Mouse (Mus musculus) hindbrain, embryonic 14.5 days (tissue): ENCODE data around the gene Gpd1. TPM values are rescaled to one million over a fixed set of nuclear protein-coding genes. Genes with fewer than 3 reads are reported as not detected.
"Not testable (repeated sequence)": the region's sequence is repeated elsewhere in the genome, so short reads cannot be mapped to it uniquely, and the experiment has no call there.

ENCODE experiments used
- ATAC-seq: fragments of 200-750 bp; cut with Nextera tagmentation; 2 replicates; pipeline ENCODE4 v1.8.0; 2017; ENCODE audit warnings: moderate number of reproducible peaks, mild to moderate bottlenecking, moderate TSS enrichment, moderate library complexity; ENCODE audit not compliant: low FRiP score
- DNase-seq: peaks from one replicate; pipeline ENCODE4 v3.0.0-alpha.2; 2015; ENCODE audit warnings: low spot score
- H3K27ac ChIP-seq: fragments of 300-500 bp; sonication (generic); 2 replicates; pipeline ENCODE4 v1.5.1; 2014; ENCODE audit warnings: mild to moderate bottlenecking, moderate library complexity
- H3K27me3 ChIP-seq: fragments of 300-500 bp; sonication (generic); 2 replicates; pipeline ENCODE4 v1.6.1; 2014; ENCODE audit warnings: mild to moderate bottlenecking, low read length, mixed read lengths; ENCODE audit not compliant: control insufficient read depth, insufficient read depth
- H3K36me3 ChIP-seq: fragments of 300-500 bp; sonication (generic); replicated peaks from 2 replicates; pipeline ENCODE4 v1.6.1; 2014; ENCODE audit not compliant: control insufficient read depth, insufficient read depth
- H3K4me1 ChIP-seq: fragments of 300-500 bp; sonication (generic); replicated peaks from 2 replicates; pipeline ENCODE4 v1.6.1; 2014; ENCODE audit warnings: antibody characterized with exemption, low read length, mixed read lengths; ENCODE audit not compliant: control insufficient read depth, insufficient read depth
- H3K4me2 ChIP-seq: fragments of 300-500 bp; sonication (generic); replicated peaks from 2 replicates; pipeline ENCODE4 v1.6.1; 2014; ENCODE audit warnings: mild to moderate bottlenecking, moderate library complexity
- H3K4me3 ChIP-seq: fragments of 300-500 bp; sonication (generic); replicated peaks from 2 replicates; pipeline ENCODE4 v1.5.1; 2014; ENCODE audit warnings: mild to moderate bottlenecking, low read length
- H3K9ac ChIP-seq: fragments of 300-500 bp; sonication (generic); 2 replicates; pipeline ENCODE4 v1.6.1; 2014
- H3K9me3 ChIP-seq: fragments of 300-500 bp; sonication (generic); 2 replicates; pipeline ENCODE4 v1.6.1; 2016; ENCODE audit warnings: low read length; ENCODE audit not compliant: control insufficient read depth
- WGBS: fragments of 180-500 bp; shearing (Covaris S2); extraction: QIAGEN DNeasy Blood & Tissue Kit; methylation state at CpG from one replicate; pipeline ENCODE4 v1.1.7; 2014; 5-methylcytosine and 5-hydroxymethylcytosine counted together
- polyA plus RNA-seq: library from polyadenylated mRNA; unstranded; fragments of >200 nt; fragmentation: Nextera tagmentation; extraction: Ambion mirVana; gene quantifications from 2 replicates; pipeline ENCODE4 v1.2.1, GENCODE M21; 2014

The Gpd1 gene
- polyA plus RNA-seq, 1 experiment from 2014 or later = 2.0 TPM

DNA sequence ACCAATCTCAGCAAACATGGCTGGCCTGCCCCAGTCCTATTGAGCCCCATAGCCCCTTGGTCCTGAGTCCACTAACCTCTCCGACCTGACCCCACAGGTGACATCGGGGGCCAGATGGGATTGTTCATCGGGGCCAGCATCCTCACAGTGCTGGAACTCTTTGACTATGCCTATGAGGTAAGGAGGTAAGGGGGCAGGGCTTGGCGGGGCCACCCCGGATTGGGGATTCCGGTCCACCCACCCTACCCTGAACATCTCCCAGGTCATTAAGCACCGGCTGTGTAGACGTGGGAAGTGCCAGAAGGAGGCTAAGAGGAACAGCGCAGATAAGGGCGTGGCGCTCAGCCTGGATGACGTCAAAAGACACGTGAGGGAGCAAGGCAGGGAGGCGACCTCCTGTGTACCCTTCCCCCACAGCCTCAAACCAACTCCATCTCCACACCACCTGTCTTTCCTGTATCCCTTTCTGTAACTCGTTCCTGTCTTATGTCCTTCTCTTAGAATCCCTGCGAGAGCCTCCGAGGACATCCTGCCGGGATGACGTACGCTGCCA is 18.7 kb upstream of the Gpd1 start:
- H3K4me1 ChIP-seq = peaks cover 10% of the 10 kb centered on the region
- H3K27ac ChIP-seq = no peak overlapping the region
- ATAC-seq = no peak
- WGBS = 44% methylated on average over 20 of the region's 20 CpGs
- H3K36me3 ChIP-seq = peaks cover 68% of the 10 kb centered on the region
- H3K27me3 ChIP-seq = no peaks in the 10 kb centered on the region
- H3K9ac ChIP-seq = no peak overlapping the region; the same call in 1 of the 2 replicates
- H3K4me3 ChIP-seq = no peak overlapping the region
- H3K9me3 ChIP-seq = no peaks in the 10 kb centered on the region
- H3K4me2 ChIP-seq = no peak overlapping the region
- no peak for DNase-seq

DNA sequence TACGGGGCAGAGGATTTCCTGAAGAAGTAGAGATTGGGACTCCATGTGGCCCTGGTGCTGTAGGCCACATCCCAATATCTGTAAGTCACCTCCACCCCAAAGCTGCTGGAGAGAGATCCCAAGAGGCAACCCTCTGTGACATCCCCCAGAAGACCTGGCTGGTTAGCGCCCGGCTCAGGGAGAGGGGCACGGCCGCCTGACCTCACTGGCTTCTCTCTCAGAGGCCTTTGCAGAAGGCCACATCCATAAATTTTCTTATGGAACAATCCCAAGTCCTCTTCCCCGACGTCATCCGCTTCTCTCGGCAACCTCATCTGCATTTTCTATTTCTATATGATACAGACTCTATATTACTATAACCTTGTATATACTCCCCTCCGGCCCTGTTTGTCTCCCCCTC is 17.6 kb upstream of the Gpd1 start:
- H3K9ac ChIP-seq = no peak overlapping the region
- ATAC-seq = no peak
- WGBS = 84% methylated on average over 10 of the region's 10 CpGs
- H3K4me2 ChIP-seq = no peak overlapping the region
- peaks cover 21% of the 10 kb centered on the region for H3K4me1 ChIP-seq
- H3K4me3 ChIP-seq = no peak overlapping the region
- H3K9me3 ChIP-seq = no peaks in the 10 kb centered on the region
- peaks cover 76% of the 10 kb centered on the region for H3K36me3 ChIP-seq
- DNase-seq = no peak
- H3K27me3 ChIP-seq = no peaks in the 10 kb centered on the region
- no peak overlapping the region for H3K27ac ChIP-seq

DNA sequence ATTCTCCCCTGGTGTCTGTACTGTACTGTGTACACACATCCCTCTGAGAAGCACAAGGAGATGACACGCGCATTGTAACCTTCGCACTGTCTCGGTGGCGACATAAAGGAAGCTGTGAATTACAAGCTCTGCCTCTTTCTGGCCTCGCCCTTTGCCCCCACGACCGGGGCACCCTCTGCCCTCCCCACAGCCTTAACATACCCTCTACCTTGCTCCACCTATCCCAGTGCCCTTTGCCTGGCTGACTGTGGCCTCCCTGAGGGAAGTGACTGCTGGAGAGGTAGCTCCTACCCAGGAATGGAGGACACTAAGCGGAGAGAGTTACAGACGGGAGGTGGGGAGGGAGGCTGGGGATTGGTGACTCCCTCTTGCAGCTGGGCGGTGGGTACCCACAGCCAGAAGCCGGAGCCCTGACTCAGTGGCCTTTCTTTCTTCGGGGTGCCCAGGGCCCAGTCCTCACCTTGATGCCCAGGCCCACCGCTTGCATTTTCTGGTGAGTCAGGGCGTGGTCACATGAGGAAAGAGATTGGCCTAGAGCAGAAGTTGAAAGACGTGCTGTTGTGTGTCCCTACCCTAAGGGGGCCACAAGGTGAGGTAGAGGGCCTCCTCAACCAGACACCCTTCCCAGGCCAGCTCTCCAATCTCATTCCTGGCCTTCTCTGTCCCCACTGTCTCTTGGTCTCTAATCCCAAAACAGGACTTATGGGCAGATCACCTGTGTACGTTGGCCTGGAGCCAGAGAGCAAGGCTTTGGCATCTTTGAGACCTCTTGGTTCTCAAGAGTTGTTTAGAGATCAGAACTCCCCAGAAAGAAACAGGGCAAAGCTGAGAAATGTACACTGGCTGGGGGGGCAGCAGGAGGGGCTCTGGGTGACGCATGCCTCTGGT is 16.9 kb upstream of the Gpd1 start:
- H3K4me2 ChIP-seq = no peak overlapping the region
- WGBS = 90% methylated on average over 18 of the region's 18 CpGs
- no peak overlapping the region for H3K9ac ChIP-seq
- ATAC-seq = no peak
- H3K27ac ChIP-seq = no peak overlapping the region
- H3K36me3 ChIP-seq = peaks cover 75% of the 10 kb centered on the region
- no peaks in the 10 kb centered on the region for H3K27me3 ChIP-seq
- DNase-seq = no peak
- peaks cover 24% of the 10 kb centered on the region for H3K4me1 ChIP-seq
- H3K9me3 ChIP-seq = no peaks in the 10 kb centered on the region
- H3K4me3 ChIP-seq = no peak overlapping the region

DNA sequence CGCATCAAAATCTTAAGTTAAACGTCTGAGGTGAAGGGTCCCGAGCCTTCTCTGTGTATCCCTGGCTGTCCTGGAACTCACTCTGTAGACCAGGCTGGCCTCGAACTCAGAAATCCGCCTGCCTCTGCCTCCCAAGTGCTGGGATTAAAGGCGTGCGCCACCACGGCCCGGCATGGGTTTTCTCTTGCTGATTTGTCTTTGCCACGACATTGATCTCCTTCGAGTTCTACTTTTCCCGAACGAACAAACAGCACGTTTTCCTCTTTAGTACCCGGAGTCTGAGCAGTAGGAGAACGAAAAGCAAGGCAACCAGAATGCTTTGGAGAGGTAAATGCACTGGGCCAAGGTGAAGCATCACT is 15.7 kb upstream of the Gpd1 start:
- Histone ChIP-seq H3K4me2 (peak overlapping the region; percentile 98), H3K9ac (peak overlapping the region; percentile 89), H3K4me1 (peaks cover 24% of the 10 kb centered on the region), H3K27ac (peak overlapping the region; percentile 96), H3K4me3 (peak overlapping the region; percentile 63), H3K36me3 (peaks cover 74% of the 10 kb centered on the region)
- WGBS = 49% methylated on average over 16 of the region's 16 CpGs
- H3K9me3 ChIP-seq, H3K27me3 ChIP-seq, ATAC-seq, DNase-seq: not testable (repeated sequence)

DNA sequence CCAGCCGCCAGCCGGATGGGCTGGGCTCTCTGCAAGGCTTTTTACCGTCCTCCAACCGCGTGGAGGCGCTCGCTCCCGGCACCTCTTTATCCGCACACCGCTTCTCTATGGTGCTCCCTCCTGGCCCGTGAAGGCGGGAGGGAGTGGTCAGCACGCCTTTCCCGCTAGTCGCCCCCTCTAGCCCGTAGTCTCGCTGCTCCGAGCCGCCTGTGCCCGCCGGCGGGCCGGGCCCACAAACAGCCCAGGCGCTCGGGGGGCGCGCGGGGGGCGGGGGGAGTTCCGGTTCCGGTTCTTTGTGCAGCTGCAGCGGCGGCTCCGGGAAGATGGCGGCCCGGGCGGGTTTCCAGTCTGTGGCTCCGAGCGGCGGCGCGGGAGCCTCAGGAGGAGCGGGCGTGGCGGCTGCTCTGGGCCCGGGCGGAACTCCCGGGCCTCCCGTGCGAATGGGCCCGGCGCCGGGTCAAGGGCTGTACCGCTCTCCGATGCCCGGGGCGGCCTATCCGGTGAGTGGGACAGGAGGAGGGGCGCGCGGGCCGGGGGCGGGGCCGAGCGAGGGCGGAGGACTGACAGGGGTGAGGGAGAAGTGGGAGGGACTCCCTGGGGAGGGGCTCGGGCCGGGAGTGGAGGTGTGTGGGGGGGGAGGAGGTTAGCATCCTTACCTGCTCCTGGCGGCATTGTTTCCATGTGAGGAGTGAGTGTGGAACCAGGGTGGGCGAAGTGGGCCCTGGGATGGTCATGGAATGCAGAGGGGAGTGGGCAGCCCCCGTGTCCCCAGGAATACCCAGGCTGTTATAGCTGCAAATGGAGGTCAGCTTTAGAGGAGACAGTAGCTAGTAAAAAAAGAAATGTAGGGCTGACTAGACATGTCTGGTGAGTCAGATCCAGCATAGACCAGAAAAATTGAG is 15.1 kb upstream of the Gpd1 start, which contains the start of gene Smarcd1:
TSS of gene Smarcd1 (plus strand) at position 131 of the 902 bp plus-strand sequence.
- Histone ChIP-seq H3K4me2 (peak within 1 kb of the TSS; percentile 98), H3K27me3 (no peaks in the 10 kb centered on the region), H3K27ac (peak within 1 kb of the TSS; percentile 96), H3K36me3 (peaks cover 74% of the 10 kb centered on the region), H3K4me1 (peaks cover 24% of the 10 kb centered on the region), H3K9me3 (no peaks in the 10 kb centered on the region), H3K4me3 (peak within 1 kb of the TSS; percentile 63), H3K9ac (peak within 1 kb of the TSS; percentile 89)
- WGBS = 1% methylated on average over 46 of the region's 71 CpGs
- ATAC-seq = peak; percentile 96
- DNase-seq = peak; percentile 95

DNA sequence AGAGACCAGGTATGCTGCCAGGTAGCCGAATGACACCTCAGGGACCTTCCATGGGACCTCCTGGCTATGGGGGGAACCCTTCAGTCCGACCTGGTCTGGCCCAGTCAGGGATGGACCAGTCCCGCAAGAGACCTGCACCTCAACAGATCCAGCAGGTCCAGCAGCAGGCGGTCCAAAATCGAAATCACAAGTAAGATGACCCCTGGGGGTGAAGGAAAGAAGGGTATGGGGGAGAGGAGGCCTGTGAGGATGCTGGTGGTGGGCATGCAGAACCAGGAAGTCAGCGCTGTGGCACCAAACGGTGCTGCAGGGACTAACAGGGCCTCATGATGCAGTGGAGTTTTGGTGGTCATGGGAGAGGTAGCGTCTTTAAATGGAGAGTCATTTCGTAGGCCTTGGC is 14.2 kb upstream of the Gpd1 start:
- Histone ChIP-seq H3K4me2 (peak overlapping the region; percentile 98), H3K9me3 (no peaks in the 10 kb centered on the region)
- DNase-seq = no peak

DNA sequence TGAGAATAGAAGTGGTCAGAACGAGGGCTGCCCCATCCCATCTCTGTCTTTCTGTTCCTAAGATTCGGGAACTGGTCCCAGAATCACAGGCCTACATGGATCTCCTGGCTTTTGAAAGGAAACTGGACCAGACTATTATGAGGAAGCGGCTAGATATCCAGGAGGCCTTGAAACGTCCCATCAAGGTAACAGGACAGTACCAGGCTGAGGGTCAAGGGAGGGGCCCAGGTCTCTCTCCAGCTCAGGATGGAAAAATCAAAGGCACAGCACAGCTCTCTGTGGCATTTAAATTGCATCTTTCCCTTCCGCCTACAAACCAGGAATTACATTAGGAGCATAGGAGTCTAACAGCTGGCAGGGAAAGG is 13.7 kb upstream of the Gpd1 start:
- peaks cover 24% of the 10 kb centered on the region for H3K4me1 ChIP-seq
- 62% methylated on average over 5 of the region's 5 CpGs for WGBS
- peaks cover 74% of the 10 kb centered on the region for H3K36me3 ChIP-seq
- H3K9ac ChIP-seq = peak overlapping the region; percentile 89
- DNase-seq = no peak
- peak overlapping the region; percentile 63 for H3K4me3 ChIP-seq
- ATAC-seq = no peak
- H3K4me2 ChIP-seq = peak overlapping the region; percentile 98
- H3K27ac ChIP-seq = peak overlapping the region; percentile 96
- H3K9me3 ChIP-seq = no peaks in the 10 kb centered on the region
- no peaks in the 10 kb centered on the region for H3K27me3 ChIP-seq

More for the DNA sequence above, 14.2 kb upstream of the Gpd1 start:
- Histone ChIP-seq H3K27ac (peak overlapping the region; percentile 96), H3K27me3 (no peaks in the 10 kb centered on the region), H3K9ac (peak overlapping the region; percentile 89), H3K4me3 (peak overlapping the region; percentile 63), H3K36me3 (peaks cover 74% of the 10 kb centered on the region), H3K4me1 (peaks cover 24% of the 10 kb centered on the region)
- WGBS = 55% methylated on average over 9 of the region's 9 CpGs
- no peak for ATAC-seq

DNA sequence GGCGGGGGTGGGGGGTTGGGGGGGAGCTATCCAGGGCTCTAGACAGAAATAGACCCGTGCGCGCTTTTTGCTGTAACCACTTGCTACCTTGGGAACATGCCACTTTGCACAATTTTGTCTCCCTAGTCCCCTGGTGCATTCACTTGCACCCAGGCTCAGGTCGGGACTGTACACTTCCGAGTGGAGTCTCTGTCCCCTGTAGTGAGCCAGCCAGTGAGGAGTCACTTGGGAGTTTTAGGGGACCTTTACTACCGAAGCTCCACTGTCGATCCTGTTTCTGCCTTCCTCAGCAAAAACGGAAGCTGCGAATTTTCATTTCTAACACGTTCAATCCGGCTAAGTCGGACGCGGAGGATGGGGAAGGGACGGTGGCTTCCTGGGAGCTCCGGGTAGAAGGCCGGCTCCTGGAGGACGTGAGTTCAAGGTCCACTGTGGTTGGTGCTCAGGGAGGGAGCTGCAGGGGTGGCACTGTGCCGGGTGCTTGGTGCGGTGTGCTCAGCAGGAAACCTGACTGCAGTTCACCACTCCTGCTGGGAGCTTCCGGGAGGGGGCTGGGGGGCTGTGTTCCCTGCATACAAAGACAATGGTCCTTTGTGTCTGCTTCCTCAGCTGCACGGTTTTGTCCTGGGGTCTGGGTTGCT is 13.2 kb upstream of the Gpd1 start:
- H3K27me3 ChIP-seq = no peaks in the 10 kb centered on the region
- peak overlapping the region; percentile 63 for H3K4me3 ChIP-seq
- H3K4me1 ChIP-seq = peaks cover 24% of the 10 kb centered on the region
- peaks cover 74% of the 10 kb centered on the region for H3K36me3 ChIP-seq
- H3K27ac ChIP-seq = peak overlapping the region; percentile 96
- 9% methylated on average over 23 of the region's 23 CpGs for WGBS
- H3K4me2 ChIP-seq = peak overlapping the region; percentile 98
- ATAC-seq = no peak
- peak overlapping the region; percentile 89 for H3K9ac ChIP-seq
- H3K9me3 ChIP-seq = no peaks in the 10 kb centered on the region
- peak; percentile 35 for DNase-seq
